Mouse (Mus musculus): Measurements from ENCODE around the gene Mier1. TPM values are rescaled to one million over a fixed set of nuclear protein-coding genes. Genes with fewer than 3 reads are reported as not detected.

The Mier1 gene
- total RNA-seq (2021): 77.1 and 80.1 TPM in 2 replicates
- long read RNA-seq, full-length matches to known transcripts: 4 of 17 reads
- long read RNA-seq, partial matches to known transcripts: 4 of 17 reads
- long read RNA-seq, other reads (novel, unspliced or antisense): 9 of 17 reads

- peak; percentile 96 for DNase-seq
Measured at GRCm38 (mm10) chr4:103114184-103115111, at the start of gene Mier1, which contains the start of gene Wdr78. Mier1 (plus strand) TSS chr4:103114390. Wdr78 (minus strand) TSS chr4:103114555.

- DNase-seq: no peak
Measured at GRCm38 (mm10) chr4:103064421-103064820, 49.8 kb upstream of the Mier1 start.

GRCm38 (mm10) chr4:103064976-103065375 is 49.2 kb upstream of the Mier1 start:
- no peak for DNase-seq

- DNase-seq: no peak
Measured at GRCm38 (mm10) chr4:103067906-103068655, 46.1 kb upstream of the Mier1 start.

GRCm38 (mm10) chr4:103070631-103071030 is 43.6 kb upstream of the Mier1 start:
- no peak for DNase-seq

DNA sequence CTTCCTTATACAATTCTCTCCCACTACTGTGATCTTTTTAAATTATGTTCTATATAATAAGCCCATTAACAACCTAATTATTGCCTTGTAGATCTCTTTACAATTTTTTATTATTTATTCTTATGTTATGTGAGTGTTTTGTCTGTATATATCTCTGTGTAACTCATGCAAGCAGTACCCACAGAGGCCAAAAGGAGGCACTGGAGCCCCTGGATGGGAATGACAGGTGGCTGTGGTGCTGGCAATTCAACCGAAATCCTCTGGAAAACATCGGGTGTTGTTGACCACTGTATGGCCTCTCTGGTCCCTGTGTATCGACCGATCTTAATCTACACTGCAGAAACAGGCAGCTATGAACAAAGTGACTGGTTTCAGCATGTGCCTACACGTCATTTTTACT is 29.0 kb upstream of the Mier1 start:
- DNase-seq: no peak

DNA sequence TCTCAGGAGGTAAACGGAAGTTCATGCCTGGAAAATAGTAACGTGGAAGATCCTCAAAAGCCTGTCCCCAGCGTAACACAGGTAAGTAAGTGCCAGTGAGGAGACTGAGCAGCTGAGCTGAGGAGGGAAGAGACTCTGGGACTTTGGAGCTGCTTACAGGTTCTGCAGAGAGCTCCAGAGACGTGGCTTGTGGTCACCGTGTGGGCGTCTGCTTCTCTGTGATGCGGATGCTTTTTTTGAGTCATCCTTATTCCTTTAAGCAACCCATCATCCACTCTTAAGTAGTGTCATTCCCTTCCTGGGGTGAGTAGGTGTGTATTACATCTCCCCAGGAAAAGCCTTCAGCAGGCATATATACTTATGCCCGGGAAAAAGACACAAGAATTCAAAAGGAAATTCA is 18.3 kb upstream of the Mier1 start:
- no peak for DNase-seq

- no peak for DNase-seq
Measured at GRCm38 (mm10) chr4:103098532-103098931, 15.7 kb upstream of the Mier1 start.

DNA sequence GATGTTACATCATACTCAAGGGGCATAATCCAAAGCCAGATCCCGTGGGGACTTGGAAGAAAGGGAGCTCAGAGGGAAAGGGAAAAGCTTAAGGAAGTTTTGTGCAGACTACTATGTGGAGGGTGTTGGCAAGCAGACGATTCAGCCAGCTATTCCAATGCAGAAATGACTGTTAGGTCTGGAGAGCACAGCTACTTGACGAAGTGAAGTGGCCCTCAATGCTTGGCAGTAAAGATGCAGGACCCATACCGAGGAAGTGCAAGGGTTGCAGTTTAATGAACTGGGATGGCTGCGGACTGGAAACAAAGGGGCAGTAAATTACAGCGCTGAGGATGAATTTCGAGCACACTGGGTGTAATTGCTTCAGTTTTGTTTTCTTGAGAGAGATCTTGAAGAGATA is 1.5 kb upstream of the Mier1 start:
- DNase-seq: no peak

GRCm38 (mm10) chr4:103113402-103113801 is 788 bp upstream of the Mier1 start:
- no peak for DNase-seq

- DNase-seq: no peak
Measured at GRCm38 (mm10) chr4:103118888-103119228, 4.7 kb downstream of the Mier1 start.

- peak; percentile 89 for DNase-seq
Measured at GRCm38 (mm10) chr4:103119229-103120027, 5.2 kb downstream of the Mier1 start.

DNA sequence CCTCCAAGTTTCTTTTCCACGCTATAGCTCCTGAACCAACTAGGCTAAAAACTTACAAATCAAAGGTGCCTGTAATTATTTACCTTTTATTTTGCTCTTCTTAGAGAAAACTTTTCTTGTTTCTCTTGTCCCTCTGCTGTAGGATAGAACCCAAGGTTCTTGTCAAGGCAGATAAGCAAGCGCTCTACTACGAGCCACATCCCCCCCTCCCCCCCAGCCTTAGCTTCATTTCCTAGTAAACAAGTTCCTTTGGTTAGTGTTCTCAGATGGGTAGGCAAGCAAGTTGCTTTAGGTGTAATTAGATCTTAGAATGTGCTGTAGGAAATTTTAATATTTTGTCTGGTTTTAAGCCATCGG is 5.8 kb downstream of the Mier1 start:
- no peak for DNase-seq

DNA sequence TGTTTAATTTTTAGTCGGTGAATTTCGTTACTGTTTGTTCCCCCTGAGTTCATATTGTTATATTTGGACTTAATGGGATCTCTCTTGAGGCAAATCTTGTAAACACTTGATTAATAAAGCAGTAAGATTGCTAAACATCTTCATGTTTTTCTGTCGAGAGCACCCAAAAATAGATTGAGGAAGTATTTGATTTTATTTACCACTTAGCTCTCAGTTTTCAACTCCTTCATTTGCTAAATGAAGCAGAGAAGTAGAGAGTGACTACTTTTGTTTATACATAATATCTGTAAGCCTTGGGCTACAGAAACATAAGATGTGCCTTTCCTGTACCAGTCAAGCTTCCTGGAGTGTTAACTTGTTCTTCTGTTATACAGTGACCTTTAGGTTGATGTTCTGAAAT is 6.2 kb downstream of the Mier1 start:
- DNase-seq: no peak

- DNase-seq: no peak
Measured at GRCm38 (mm10) chr4:103120874-103121389, 6.7 kb downstream of the Mier1 start.

DNA sequence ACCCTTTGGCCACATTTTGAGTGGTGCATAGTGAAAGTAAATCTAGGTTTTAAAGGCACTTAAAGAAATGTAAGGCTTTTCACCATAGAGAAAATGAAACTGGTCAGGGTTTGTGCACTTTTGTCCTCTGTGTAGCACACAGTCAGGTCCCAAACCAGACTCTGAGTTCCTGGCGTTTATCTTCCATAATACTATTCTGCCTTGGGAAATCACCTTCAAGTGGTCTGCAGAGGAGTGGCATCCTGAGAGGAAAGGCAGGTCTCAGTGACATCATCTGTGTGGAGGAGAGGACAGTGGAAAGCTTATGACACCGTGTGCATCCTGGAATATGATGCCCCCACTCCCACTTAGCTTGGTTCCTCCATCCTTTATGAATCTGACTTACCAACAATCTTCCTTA is 8.9 kb downstream of the Mier1 start:
- DNase-seq: no peak

- no peak for DNase-seq
Measured at GRCm38 (mm10) chr4:103123606-103124005, 9.4 kb downstream of the Mier1 start.

- DNase-seq: no peak
Measured at GRCm38 (mm10) chr4:103126533-103126932, 12.3 kb downstream of the Mier1 start.

GRCm38 (mm10) chr4:103136946-103137345 is 22.8 kb downstream of the Mier1 start:
- no peak for DNase-seq

DNA sequence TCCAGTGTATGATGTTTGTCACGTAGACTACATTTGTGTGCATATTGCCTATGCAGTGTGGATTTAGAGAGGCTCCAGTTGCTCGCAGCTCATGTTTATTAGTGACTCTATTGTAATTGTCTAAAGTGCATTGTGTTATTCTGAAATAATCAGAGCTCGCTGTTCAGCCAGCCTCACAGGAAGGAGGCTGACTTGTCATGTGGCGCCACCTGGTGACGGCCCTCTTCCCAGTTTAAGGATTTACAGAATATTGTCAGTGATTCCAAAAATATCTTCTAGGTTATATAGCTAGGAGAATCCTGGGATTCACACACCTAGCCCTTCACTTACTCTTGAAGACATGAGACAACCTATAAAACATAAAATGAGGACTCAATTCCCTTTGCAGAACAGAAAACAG is 32.1 kb downstream of the Mier1 start:
- DNase-seq: peak; percentile 83

DNA sequence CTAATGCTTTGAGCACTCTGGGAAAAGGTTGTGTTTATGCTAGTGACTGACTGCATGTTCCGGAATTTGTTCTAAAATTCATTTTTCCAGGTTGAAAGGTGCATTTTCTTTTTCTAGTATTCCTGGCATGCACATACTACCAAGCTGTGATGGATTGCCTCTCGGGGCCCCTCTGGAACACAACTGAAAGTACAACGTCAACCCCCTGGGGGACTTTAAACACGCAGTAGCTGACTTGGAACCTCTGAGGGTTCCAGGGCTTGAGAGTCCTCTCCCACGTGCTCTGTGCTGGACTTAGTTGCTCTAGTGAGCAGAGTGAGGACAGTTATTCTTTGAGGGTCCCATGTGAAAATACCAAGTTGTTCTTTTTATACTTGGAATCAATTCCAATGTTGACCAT is 37.8 kb downstream of the Mier1 start:
- no peak for DNase-seq

DNA sequence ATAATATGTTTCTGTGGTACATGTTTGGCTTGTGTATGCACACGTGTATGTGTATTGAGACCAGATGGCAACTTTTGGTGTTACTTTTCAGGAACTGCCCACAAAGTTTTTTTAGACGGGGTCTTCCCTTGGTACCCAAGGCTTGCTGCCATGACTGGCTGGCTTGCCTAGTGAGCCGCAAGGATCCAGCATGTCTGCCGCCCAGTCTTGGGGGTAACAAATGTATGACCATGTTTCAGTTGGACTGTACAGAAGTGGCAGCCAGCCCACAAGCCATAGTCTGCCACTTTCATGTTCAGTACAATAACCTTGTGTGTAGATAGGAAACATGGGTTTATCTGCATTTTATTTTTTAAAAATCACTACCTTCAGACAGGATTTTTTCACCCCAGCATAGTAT is 44.6 kb downstream of the Mier1 start:
- DNase-seq: no peak

Data from adrenal gland, postnatal 25 days (tissue).